Mouse (Mus musculus) C2C12 (cell line): ENCODE results near the gene Trim14.

Source experiments
- CEBPB ChIP-seq: IDR thresholded peaks from one replicate; pipeline ENCODE4 v1.6.1; 2011; ENCODE audit warnings: low read depth, mild to moderate bottlenecking, control low read depth, moderate library complexity
- CTCF ChIP-seq: IDR thresholded peaks from one replicate; pipeline ENCODE4 v1.5.1; 2011; ENCODE audit not compliant: control insufficient read depth, insufficient read depth, insufficient read length
- FOSL1 ChIP-seq: IDR thresholded peaks from one replicate; pipeline ENCODE4 v1.8.0; 2011; ENCODE audit warnings: mild to moderate bottlenecking, low read length; ENCODE audit not compliant: poor library complexity, insufficient read depth, severe bottlenecking
- MAX ChIP-seq: IDR thresholded peaks from one replicate; pipeline ENCODE4 v1.6.1; 2011; ENCODE audit warnings: mild to moderate bottlenecking, control low read depth
- MYOD1 ChIP-seq: IDR thresholded peaks from one replicate; pipeline ENCODE4 v1.6.1; 2011; ENCODE audit warnings: low read depth; ENCODE audit not compliant: control insufficient read depth, insufficient read length
- MYOG ChIP-seq: IDR thresholded peaks from one replicate; pipeline ENCODE4 v1.6.1; 2011; ENCODE audit not compliant: control insufficient read depth, insufficient read length; ENCODE audit errors: extremely low read depth
- USF1 ChIP-seq: IDR thresholded peaks from one replicate; pipeline ENCODE4 v1.6.1; 2011; ENCODE audit warnings: low read depth, mild to moderate bottlenecking, control low read depth, moderate library complexity

DNA sequence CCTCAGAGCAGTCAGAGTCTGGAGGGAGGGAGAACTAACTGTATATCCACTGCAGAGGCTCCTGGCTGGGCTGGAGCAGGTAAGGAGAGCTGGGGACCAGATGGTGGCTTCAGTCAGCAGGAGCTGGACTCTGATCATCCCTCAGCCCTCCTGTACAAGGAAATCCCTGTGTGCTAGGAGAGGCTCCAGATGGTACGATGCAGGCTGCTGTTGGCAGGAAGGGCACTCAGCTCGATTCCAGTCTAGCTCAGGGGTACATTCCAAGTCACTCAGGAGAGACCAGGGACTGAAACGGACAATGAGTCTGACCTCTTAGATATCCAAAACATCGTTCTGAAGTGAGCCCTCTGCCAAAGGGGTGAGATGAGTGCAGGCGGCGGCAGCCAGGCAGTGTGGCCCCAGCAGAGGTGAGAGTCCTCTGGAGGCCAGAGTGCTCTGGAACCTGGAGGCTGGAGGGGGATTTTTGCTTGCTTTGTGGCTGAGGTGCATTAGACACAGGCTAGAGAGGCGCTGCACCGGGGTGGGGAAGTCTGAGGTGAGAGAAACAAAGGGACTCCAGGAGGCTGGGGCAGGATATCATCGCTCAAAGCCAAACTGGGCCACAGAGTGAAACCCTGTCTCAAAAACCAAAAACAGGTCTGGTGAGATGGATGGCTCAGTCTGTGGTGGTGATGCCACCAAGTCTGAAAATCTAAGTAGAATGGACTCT, 90.5 kb downstream of the Trim14 start:
- TF ChIP-seq CTCF (no peak), MAX (no peak), MYOG (no peak), MYOD1 (no peak), USF1 (no peak), CEBPB (no peak), FOSL1 (no peak)
